Mouse (Mus musculus) intestine, postnatal 0 days (tissue): ENCODE results near the gene Cblb. TPM values are rescaled to one million over a fixed set of nuclear protein-coding genes. Genes with fewer than 3 reads are reported as not detected.

Source experiments
- ATAC-seq: fragments of 200-750 bp; cut with Nextera tagmentation; 2 replicates; pipeline ENCODE4 v1.8.0; 2017; ENCODE audit warnings: mild to moderate bottlenecking, moderate TSS enrichment, moderate library complexity
- H3K27ac ChIP-seq: fragments of 300-500 bp; sonication (generic); 2 replicates; pipeline ENCODE4 v1.5.1; 2014; ENCODE audit warnings: mild to moderate bottlenecking, low read depth, low read length, moderate library complexity
- H3K27me3 ChIP-seq: fragments of 300-500 bp; sonication (generic); replicated peaks from 2 replicates; pipeline ENCODE4 v1.6.1; 2014; ENCODE audit warnings: low read length, mixed read lengths; ENCODE audit not compliant: control insufficient read depth, insufficient read depth
- H3K36me3 ChIP-seq: fragments of 300-500 bp; sonication (generic); 2 replicates; pipeline ENCODE4 v1.6.1; 2014; ENCODE audit warnings: mild to moderate bottlenecking, moderate library complexity; ENCODE audit not compliant: control insufficient read depth, insufficient read depth
- H3K4me1 ChIP-seq: fragments of 300-500 bp; sonication (generic); replicated peaks from 2 replicates; pipeline ENCODE4 v1.6.1; 2014; ENCODE audit warnings: antibody characterized with exemption, low read length, mixed read lengths; ENCODE audit not compliant: control insufficient read depth, insufficient read depth
- H3K4me2 ChIP-seq: fragments of 300-500 bp; sonication (generic); replicated peaks from 2 replicates; pipeline ENCODE4 v1.6.1; 2014; ENCODE audit warnings: low read depth, mild to moderate bottlenecking, moderate library complexity
- H3K4me3 ChIP-seq: fragments of 300-500 bp; sonication (generic); 2 replicates; pipeline ENCODE4 v1.5.1; 2014; ENCODE audit warnings: low read depth, low read length
- H3K9ac ChIP-seq: fragments of 300-500 bp; sonication (generic); 2 replicates; pipeline ENCODE4 v1.6.1; 2014; ENCODE audit warnings: mild to moderate bottlenecking, low read depth, low read length
- H3K9me3 ChIP-seq: fragments of 300-500 bp; sonication (generic); 2 replicates; pipeline ENCODE4 v1.6.1; 2016; ENCODE audit warnings: mixed run types; ENCODE audit not compliant: control insufficient read depth
- CTCF ChIP-seq: sonication (generic); IDR thresholded peaks from 2 replicates; pipeline ENCODE4 v1.5.1; 2016; ENCODE audit warnings: low read depth, mild to moderate bottlenecking, control low read depth, antibody characterized with exemption, moderate library complexity
- WGBS: fragments of 180-500 bp; shearing (Covaris S2); extraction: QIAGEN DNeasy Blood & Tissue Kit; methylation state at CpG from one replicate; pipeline ENCODE4 v1.1.7; 2014; 5-methylcytosine and 5-hydroxymethylcytosine counted together
- polyA plus RNA-seq: library from polyadenylated mRNA; unstranded; fragments of >200 nt; fragmentation: Nextera tagmentation; extraction: Ambion mirVana; gene quantifications from 2 replicates; pipeline ENCODE4 v1.2.1, GENCODE M21; 2015

Gene Cblb
- polyA plus RNA-seq, 1 experiment from 2014 or later: 4.4 TPM

- TF ChIP-seq CTCF: no peak
- Histone ChIP-seq H3K4me1 (0 out of 2 replicates have a peak, but pooled peaks cover 6% of the 10 kb centered on the region), H3K27ac (no peak overlapping the region), H3K4me3 (no peak overlapping the region), H3K9me3 (no peaks in the 10 kb centered on the region), H3K27me3 (no peaks in the 10 kb centered on the region), H3K9ac (no peak overlapping the region), H3K4me2 (no peak overlapping the region), H3K36me3 (no peaks in the 10 kb centered on the region; the same call in 1 of the 2 replicates)
- WGBS: 70% methylated on average over 4 of the region's 4 CpGs
- ATAC-seq: no peak
These were observed 30.0 kb downstream of the Cblb start for GRCm38 (mm10) chr16:52061015-52061481.

GRCm38 (mm10) chr16:52064309-52065105 is 33.5 kb downstream of the Cblb start:
- no peak overlapping the region for H3K4me2 ChIP-seq
- H3K9ac ChIP-seq: no peak overlapping the region
- no peak overlapping the region for H3K4me3 ChIP-seq
- WGBS: 57% methylated on average over 12 of the region's 12 CpGs
- H3K36me3 ChIP-seq: no peaks in the 10 kb centered on the region; the same call in 1 of the 2 replicates
- H3K4me1 ChIP-seq: 0 out of 2 replicates have a peak, but pooled peaks cover 2% of the 10 kb centered on the region
- peak; percentile 79 for ATAC-seq
- no peak for TF ChIP-seq CTCF
- peak overlapping the region; percentile 46 for H3K27ac ChIP-seq
- H3K9me3 ChIP-seq: no peaks in the 10 kb centered on the region
- H3K27me3 ChIP-seq: no peaks in the 10 kb centered on the region

GRCm38 (mm10) chr16:52067632-52068516 is 36.8 kb downstream of the Cblb start:
- TF ChIP-seq CTCF: no peak
- no peak overlapping the region for H3K4me2 ChIP-seq
- no peaks in the 10 kb centered on the region for H3K9me3 ChIP-seq
- no peaks in the 10 kb centered on the region for H3K4me1 ChIP-seq
- H3K27me3 ChIP-seq: no peaks in the 10 kb centered on the region
- H3K4me3 ChIP-seq: no peak overlapping the region
- H3K9ac ChIP-seq: no peak overlapping the region
- no peaks in the 10 kb centered on the region; the same call in 1 of the 2 replicates for H3K36me3 ChIP-seq
- H3K27ac ChIP-seq: no peak overlapping the region
- ATAC-seq: no peak
- whole genome bisulfite sequencing: 84% methylated on average over 10 of the region's 10 CpGs

GRCm38 (mm10) chr16:52068517-52068874 is 37.5 kb downstream of the Cblb start:
- Histone ChIP-seq H3K4me3 (no peak overlapping the region), H3K36me3 (no peaks in the 10 kb centered on the region; the same call in 1 of the 2 replicates), H3K9me3 (no peaks in the 10 kb centered on the region), H3K27ac (no peak overlapping the region), H3K9ac (no peak overlapping the region), H3K4me1 (no peaks in the 10 kb centered on the region), H3K27me3 (no peaks in the 10 kb centered on the region), H3K4me2 (no peak overlapping the region)
- TF ChIP-seq CTCF: no peak
- no peak for ATAC-seq
- 95% methylated on average over 3 of the region's 3 CpGs for WGBS

- no peak overlapping the region for H3K4me2 ChIP-seq
- H3K9ac ChIP-seq: no peak overlapping the region
- H3K4me1 ChIP-seq: no peaks in the 10 kb centered on the region
- H3K36me3 ChIP-seq: no peaks in the 10 kb centered on the region
- no peaks in the 10 kb centered on the region for H3K27me3 ChIP-seq
- WGBS: 78% methylated on average over 6 of the region's 6 CpGs
- no peak overlapping the region for H3K27ac ChIP-seq
- ATAC-seq: 0 out of 2 replicates have a peak, but pooled peaks have one; percentile 25
- H3K9me3 ChIP-seq: no peaks in the 10 kb centered on the region
- H3K4me3 ChIP-seq: no peak overlapping the region
- TF ChIP-seq CTCF: no peak
These were observed 38.6 kb downstream of the Cblb start for GRCm38 (mm10) chr16:52069648-52070047.

GRCm38 (mm10) chr16:52070128-52070527 is 39.1 kb downstream of the Cblb start:
- no peak for ATAC-seq
- Histone ChIP-seq H3K27ac (no peak overlapping the region), H3K27me3 (no peaks in the 10 kb centered on the region), H3K9me3 (no peaks in the 10 kb centered on the region), H3K4me2 (no peak overlapping the region), H3K9ac (no peak overlapping the region), H3K4me1 (no peaks in the 10 kb centered on the region), H3K4me3 (no peak overlapping the region), H3K36me3 (no peaks in the 10 kb centered on the region)
- WGBS: over 99% methylated on average over 5 of the region's 5 CpGs
- no peak for TF ChIP-seq CTCF
